ENCODE assay signal across 8 mouse cellular contexts in the genomic region with DNA sequence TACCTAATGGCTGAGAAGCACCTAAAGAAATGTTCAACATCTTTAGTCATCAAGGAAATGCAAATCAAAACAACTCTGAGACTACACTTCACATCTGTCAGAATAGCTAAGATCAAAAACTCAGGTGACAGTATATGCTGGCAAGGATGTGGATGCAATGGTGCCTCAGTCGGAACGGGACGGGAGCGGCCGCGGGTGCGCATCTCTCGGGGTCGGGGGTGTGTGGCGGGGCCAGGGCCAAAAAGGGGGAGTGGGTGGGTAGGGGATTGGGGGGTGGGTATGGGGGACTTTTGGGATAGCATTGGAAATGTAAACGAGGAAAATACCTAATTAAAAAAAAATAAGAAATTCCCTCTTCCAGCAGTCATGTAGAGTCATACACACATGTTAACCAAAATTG.
DNase-seq lines count a peak whose midpoint lies in the region; ATAC-seq and TF ChIP-seq lines count a peak whose summit lies in the region.
"Not testable (repeated sequence)": the region's sequence is repeated elsewhere in the genome, so short reads cannot be mapped to it uniquely, and the experiment has no call there.

No protein-coding gene starts in this region.

- H3K27me3 ChIP-seq in forebrain, embryonic 11.5 days (ENCODE audit: control insufficient read depth, insufficient read depth, low read length); heart, postnatal 0 days (ENCODE audit: control insufficient read depth, insufficient read depth, low read length): not testable (repeated sequence)

- H3K4me1 ChIP-seq in forebrain, embryonic 11.5 days (replicated peaks; ENCODE audit: control insufficient read depth, insufficient read depth, low read length); heart, postnatal 0 days (ENCODE audit: control insufficient read depth, insufficient read depth): not testable (repeated sequence)

- TF ChIP-seq EP300 in heart, postnatal 0 days (IDR thresholded peaks at IDR 0.05; ENCODE audit: low read depth), result not testable (repeated sequence)

- not testable (repeated sequence) for H3K4me2 ChIP-seq in forebrain, embryonic 11.5 days (ENCODE audit: low read depth, low read length, severe bottlenecking); heart, postnatal 0 days (ENCODE audit: low read depth, low read length)

- H3K9me3 ChIP-seq in forebrain, embryonic 11.5 days (ENCODE audit: control insufficient read depth, low read length); heart, postnatal 0 days (replicated peaks; ENCODE audit: control insufficient read depth, low read length): not testable (repeated sequence)

- not testable (repeated sequence) for H3K27ac ChIP-seq in forebrain, embryonic 11.5 days (ENCODE audit: low read depth, low read length); heart, postnatal 0 days (ENCODE audit: low read depth)

- H3K4me3 ChIP-seq in forebrain, embryonic 11.5 days (ENCODE audit: low read depth, low read length); heart, postnatal 0 days (ENCODE audit: low read depth, low read length): not testable (repeated sequence)

- TF ChIP-seq CTCF in heart, postnatal 0 days (IDR thresholded peaks at IDR 0.05; ENCODE audit: low read depth), result not testable (repeated sequence)

- H3K9ac ChIP-seq in forebrain, embryonic 11.5 days (ENCODE audit: low read length); heart, postnatal 0 days (replicated peaks; ENCODE audit: low read depth, low read length): not testable (repeated sequence)

- not testable (repeated sequence) for H3K36me3 ChIP-seq in forebrain, embryonic 11.5 days (ENCODE audit: control insufficient read depth, insufficient read depth, low read length); heart, postnatal 0 days (replicated peaks; ENCODE audit: control insufficient read depth, insufficient read depth, low read length)

- 78% methylated on average over 11 of the region's 11 CpGs for WGBS in forebrain, embryonic 11.5 days
- WGBS in heart, postnatal 0 days, result 71% methylated on average over 11 of the region's 11 CpGs

- DNase-seq in MEL-GATA-1-ER (ENCODE audit: extremely low read depth, low read depth), result peak; percentile 65
- peak; percentile 97 for DNase-seq in forebrain, embryonic 11.5 days (ENCODE audit: low spot score)
- DNase-seq in heart, postnatal 0 days (ENCODE audit: low spot score), result peak; percentile 77
- DNase-seq in kidney, postnatal 4 days, result peak; percentile 83 to 86
- DNase-seq in lung, adult 18-20 months, result peak; percentile 29 to 31
- DNase-seq in ovary, postnatal 14 days (ENCODE audit: low spot score), result peak; percentile 71
- DNase-seq in thymus, postnatal 0 days (ENCODE audit: low spot score), result peak; percentile 86

- ATAC-seq in cerebellum, adult (ENCODE audit: insufficient number of reproducible peaks, low FRiP score, low TSS enrichment), result peak; percentile 84; the same call in 1 of the 2 replicates
- peak; percentile 81 for ATAC-seq in forebrain, embryonic 11.5 days (replicated peaks; ENCODE audit: low FRiP score)
- ATAC-seq in heart, postnatal 0 days (ENCODE audit: insufficient read depth, low read depth), result peak; percentile 89

Comparison
In these comparisons a context has a peak if more than half of its experiments do, and no peak if none do; other contexts are left out.
1. DNase-seq: peak in every context shown above with its lines; median percentile 97 in forebrain, embryonic 11.5 days; 86 in thymus, postnatal 0 days; 84 in kidney, postnatal 4 days; 77 in heart, postnatal 0 days; 71 in ovary, postnatal 14 days; 65 in MEL-GATA-1-ER; 30 in lung, adult 18-20 months.